Mouse (Mus musculus) testis, adult 2 months (tissue): ENCODE measurements around the gene E2f4. TPM values are rescaled to one million over a fixed set of nuclear protein-coding genes. Genes with fewer than 3 reads are reported as not detected.

Experiments used
- H3K27ac ChIP-seq: fragments of 200-500 bp; 2 replicates; pipeline ENCODE4 v1.5.1; 2012; ENCODE audit warnings: low read depth, low read length; ENCODE audit not compliant: control insufficient read depth, insufficient read depth
- H3K27me3 ChIP-seq: fragments of 200-500 bp; 2 replicates; pipeline ENCODE4 v1.6.1; 2012; ENCODE audit warnings: mild to moderate bottlenecking, low read length, moderate library complexity; ENCODE audit not compliant: control insufficient read depth, insufficient read depth
- H3K36me3 ChIP-seq: fragments of 200-500 bp; 2 replicates; pipeline ENCODE4 v1.6.1; 2012; ENCODE audit warnings: mild to moderate bottlenecking, low read length; ENCODE audit not compliant: control insufficient read depth, insufficient read depth
- H3K4me1 ChIP-seq: fragments of 200-500 bp; 2 replicates; pipeline ENCODE4 v1.6.1; 2012; ENCODE audit warnings: low read length; ENCODE audit not compliant: control insufficient read depth, insufficient read depth
- H3K4me3 ChIP-seq: fragments of 200-500 bp; 2 replicates; pipeline ENCODE4 v1.5.1; 2012; ENCODE audit warnings: low read depth, mild to moderate bottlenecking, low read length, moderate library complexity, mixed read lengths; ENCODE audit not compliant: control insufficient read depth
- CTCF ChIP-seq: fragments of 200-500 bp; IDR thresholded peaks from 2 replicates; pipeline ENCODE4 v1.5.1; 2012; ENCODE audit warnings: low read depth, mild to moderate bottlenecking, inconsistent platforms, low read length, moderate library complexity; ENCODE audit not compliant: control insufficient read depth, insufficient read depth, insufficient replicate concordance
- POLR2A ChIP-seq: fragments of 200-500 bp; IDR thresholded peaks from 2 replicates; pipeline ENCODE4 v1.6.1; 2012; ENCODE audit warnings: low read depth, mild to moderate bottlenecking, inconsistent platforms, low read length, moderate library complexity; ENCODE audit not compliant: control insufficient read depth
- polyA plus RNA-seq: library from polyadenylated mRNA; depleted of rRNA; stranded (reverse); fragments of >200 nt; gene quantifications from 2 replicates; pipeline ENCODE4 v1.2.3, GENCODE M21; 2012

Gene E2f4
- polyA plus RNA-seq, 1 experiment: 67.7 TPM

- no peaks in the 10 kb centered on the region for H3K27me3 ChIP-seq
- H3K4me1 ChIP-seq: peaks cover 22% of the 10 kb centered on the region
- no peaks in the 10 kb centered on the region for H3K36me3 ChIP-seq
- H3K4me3 ChIP-seq: peak within 1 kb of the TSS; percentile 82
- H3K27ac ChIP-seq: no peak within 1 kb of the TSS
- TF ChIP-seq CTCF (no peak), POLR2A (no peak)
These were observed 33.2 kb upstream of the E2f4 start, which contains the start of the genes Tradd and Fbxl8 for GRCm38 (mm10) chr8:105264024-105264982. TSS of gene Tradd (minus strand) at chr8:105264609. TSS of gene Fbxl8 (plus strand) at chr8:105264648.

- Histone ChIP-seq H3K4me3 (peak overlapping the region; percentile 6; the same call in 1 of the 2 replicates), H3K27me3 (no peaks in the 10 kb centered on the region), H3K4me1 (peaks cover 27% of the 10 kb centered on the region), H3K36me3 (no peaks in the 10 kb centered on the region), H3K27ac (no peak overlapping the region)
- TF ChIP-seq POLR2A (no peak), CTCF (no peak)
These were observed 32.3 kb upstream of the E2f4 start for GRCm38 (mm10) chr8:105265128-105265527.

GRCm38 (mm10) chr8:105266775-105267174 lies 30.7 kb upstream of the E2f4 start:
- H3K4me3 ChIP-seq: no peak overlapping the region
- H3K4me1 ChIP-seq: peaks cover 34% of the 10 kb centered on the region
- no peaks in the 10 kb centered on the region for H3K27me3 ChIP-seq
- H3K27ac ChIP-seq: no peak overlapping the region
- no peaks in the 10 kb centered on the region for H3K36me3 ChIP-seq
- TF ChIP-seq CTCF (no peak), POLR2A (no peak)

- Histone ChIP-seq H3K36me3 (no peaks in the 10 kb centered on the region), H3K27ac (no peak overlapping the region)
- no peak for TF ChIP-seq POLR2A
- TF ChIP-seq CTCF: no peak
These were observed 29.0 kb upstream of the E2f4 start for GRCm38 (mm10) chr8:105268342-105269074.

GRCm38 (mm10) chr8:105269075-105269458 lies 28.4 kb upstream of the E2f4 start:
- no peak overlapping the region for H3K27ac ChIP-seq
- peak overlapping the region; percentile 49 for H3K4me3 ChIP-seq
- no peaks in the 10 kb centered on the region for H3K27me3 ChIP-seq
- TF ChIP-seq POLR2A: no peak
- no peak for TF ChIP-seq CTCF
- H3K4me1 ChIP-seq: peaks cover 30% of the 10 kb centered on the region
- H3K36me3 ChIP-seq: no peaks in the 10 kb centered on the region

More at GRCm38 (mm10) chr8:105268342-105269074, 29.0 kb upstream of the E2f4 start:
- Histone ChIP-seq H3K4me3 (peak overlapping the region; percentile 49), H3K27me3 (no peaks in the 10 kb centered on the region), H3K4me1 (peaks cover 34% of the 10 kb centered on the region)

- Histone ChIP-seq H3K36me3 (no peaks in the 10 kb centered on the region), H3K27me3 (no peaks in the 10 kb centered on the region), H3K27ac (no peak within 1 kb of the TSS), H3K4me1 (peaks cover 30% of the 10 kb centered on the region), H3K4me3 (peak within 1 kb of the TSS; percentile 49)
- no peak for TF ChIP-seq POLR2A
- TF ChIP-seq CTCF: no peak
These were observed 28.0 kb upstream of the E2f4 start, which contains the start of gene Hsf4 for GRCm38 (mm10) chr8:105269461-105269947. TSS of gene Hsf4 (plus strand) at chr8:105269801.
